Mouse (Mus musculus): ENCODE measurements around the gene Rpl23.
"Not testable (repeated sequence)": the region's sequence is repeated elsewhere in the genome, so short reads cannot be mapped to it uniquely, and the experiment has no call there.

Rpl23 gene

GRCm38 (mm10) chr11:97798782-97799145, 16.5 kb upstream of the Rpl23 start, which contains the start of gene Lasp1:
Lasp1 (plus strand) TSS chr11:97799000.
- peak; percentile 91 for DNase-seq

- DNase-seq, result no peak
These were observed 15.8 kb upstream of the Rpl23 start for GRCm38 (mm10) chr11:97798083-97798435.

GRCm38 (mm10) chr11:97797369-97798082, 15.3 kb upstream of the Rpl23 start:
- no peak for DNase-seq

GRCm38 (mm10) chr11:97796910-97797309, 14.7 kb upstream of the Rpl23 start:
- peak; percentile 73 for DNase-seq

- no peak for DNase-seq
These were observed 10.9 kb upstream of the Rpl23 start for GRCm38 (mm10) chr11:97793165-97793564.

GRCm38 (mm10) chr11:97790778-97791438, 8.7 kb upstream of the Rpl23 start:
- not testable (repeated sequence) for DNase-seq

- DNase-seq, result no peak
These were observed 7.5 kb upstream of the Rpl23 start for GRCm38 (mm10) chr11:97789727-97790126.

GRCm38 (mm10) chr11:97787961-97788360, 5.7 kb upstream of the Rpl23 start:
- no peak for DNase-seq

GRCm38 (mm10) chr11:97782564-97782895, 293 bp upstream of the Rpl23 start:
- DNase-seq, result no peak

- DNase-seq, result no peak
These were observed 782 bp downstream of the Rpl23 start for GRCm38 (mm10) chr11:97781478-97781831.

- DNase-seq, result no peak
These were observed 2.1 kb downstream of the Rpl23 start for GRCm38 (mm10) chr11:97779968-97780701.

- no peak for DNase-seq
These were observed 3.3 kb downstream of the Rpl23 start for GRCm38 (mm10) chr11:97778918-97779317.

GRCm38 (mm10) chr11:97777129-97777529, 5.1 kb downstream of the Rpl23 start:
- no peak for DNase-seq

GRCm38 (mm10) chr11:97776497-97777128, 5.6 kb downstream of the Rpl23 start:
- DNase-seq, result no peak

- no peak for DNase-seq
These were observed 6.3 kb downstream of the Rpl23 start, which contains the start of gene 1700001P01Rik for GRCm38 (mm10) chr11:97775808-97776496. 1700001P01Rik (minus strand) TSS chr11:97775918.

GRCm38 (mm10) chr11:97775186-97775585, 7.1 kb downstream of the Rpl23 start:
- DNase-seq, result no peak

GRCm38 (mm10) chr11:97771410-97771809, 10.8 kb downstream of the Rpl23 start:
- DNase-seq, result no peak

GRCm38 (mm10) chr11:97769704-97770103, 12.5 kb downstream of the Rpl23 start:
- no peak for DNase-seq

- DNase-seq, result peak; percentile 96
These were observed 15.9 kb downstream of the Rpl23 start, which contains the start of gene Cwc25 for GRCm38 (mm10) chr11:97766154-97766881. Cwc25 (minus strand) TSS chr11:97766556.

GRCm38 (mm10) chr11:97761638-97762037, 20.6 kb downstream of the Rpl23 start:
- no peak for DNase-seq

GRCm38 (mm10) chr11:97758942-97759341, 23.3 kb downstream of the Rpl23 start:
- DNase-seq, result no peak

GRCm38 (mm10) chr11:97758125-97758524, 24.1 kb downstream of the Rpl23 start:
- no peak for DNase-seq
